Mouse (Mus musculus) ES-E14 (cell line): ENCODE results near the gene Hrasls5.

Experiments used
- CHD2 ChIP-seq: IDR thresholded peaks from 2 replicates; pipeline ENCODE4 v1.6.1; 2014; ENCODE audit warnings: mild to moderate bottlenecking, low read depth, low read length, inconsistent platforms
- HCFC1 ChIP-seq: IDR thresholded peaks from 2 replicates; pipeline ENCODE4 v1.6.1; 2012; ENCODE audit warnings: low read length, inconsistent platforms, borderline replicate concordance; ENCODE audit not compliant: insufficient read depth
- MAFK ChIP-seq: IDR thresholded peaks from 2 replicates; pipeline ENCODE4 v1.6.1; 2014; ENCODE audit warnings: mild to moderate bottlenecking, low read depth, low read length, inconsistent platforms; ENCODE audit not compliant: insufficient read depth
- ZC3H11A ChIP-seq: IDR thresholded peaks from 2 replicates; pipeline ENCODE4 v1.6.1; 2012; ENCODE audit warnings: low read depth, mild to moderate bottlenecking, inconsistent platforms, low read length, borderline replicate concordance
- ZNF384 ChIP-seq: IDR thresholded peaks from 2 replicates; pipeline ENCODE4 v1.6.1; 2012; ENCODE audit warnings: low read depth, low read length, inconsistent platforms

- TF ChIP-seq CHD2 (no peak), MAFK (no peak), ZC3H11A (peak; percentile 85), ZNF384 (no peak), HCFC1 (no peak)
Measured at GRCm38 (mm10) chr19:7595534-7595933, 16.8 kb upstream of the Hrasls5 start.
